Mouse (Mus musculus) heart, embryonic 10.5 days (tissue): ENCODE data around the gene Gypa. TPM values are rescaled to one million over a fixed set of nuclear protein-coding genes. Genes with fewer than 3 reads are reported as not detected.

Experiments
- polyA plus RNA-seq: library from polyadenylated mRNA; unstranded; fragments of >200 nt; fragmentation: Nextera tagmentation; extraction: Ambion mirVana; gene quantifications from 2 replicates; pipeline ENCODE4 v1.2.1, GENCODE M21; 2016

Gypa gene
- polyA plus RNA-seq, 1 experiment from 2014 or later = 34.3 TPM

Other genes starting within 250 kb of the Gypa start
- 0.05 TPM in 1 of 2 replicates, not detected in the other for gene Frem3, start 117.3 kb downstream of the Gypa start, polyA plus RNA-seq
- 53.8 and 79.9 TPM in 2 replicates for gene Smarca5, start 245.7 kb downstream of the Gypa start, polyA plus RNA-seq